Mouse (Mus musculus): ENCODE measurements around the gene Ghr. TPM values are rescaled to one million over a fixed set of nuclear protein-coding genes. Genes with fewer than 3 reads are reported as not detected.

Gene Ghr
- polyA plus RNA-seq, 1 experiment from 2014 or later, result 11.0 TPM

DNA sequence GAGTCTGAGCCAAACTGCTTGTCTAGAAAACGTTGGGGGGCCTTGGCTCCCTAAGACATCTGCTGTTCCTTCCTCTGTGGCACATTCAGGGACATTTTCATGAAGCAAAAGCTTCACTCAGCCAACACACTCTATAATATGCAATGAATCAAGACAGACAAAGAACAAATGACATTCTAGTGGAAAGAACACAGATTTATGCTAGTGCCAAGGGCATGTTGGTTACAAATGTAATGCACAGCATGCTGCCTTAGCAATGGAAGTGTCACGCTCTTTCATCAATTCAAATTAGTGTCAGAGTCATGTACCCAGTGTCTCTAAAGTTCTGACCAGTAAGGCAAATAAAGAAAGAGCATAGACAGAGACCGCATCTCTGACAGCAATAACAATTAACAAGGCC, 187.6 kb downstream of the Ghr start:
- 47% methylated on average over 3 of the region's 3 CpGs for WGBS
- Histone ChIP-seq H3K4me2 (no peak overlapping the region), H3K9me3 (no peaks in the 10 kb centered on the region), H3K36me3 (no peaks in the 10 kb centered on the region), H3K4me1 (replicated peaks) (no peaks in the 10 kb centered on the region), H3K27ac (no peak overlapping the region), H3K9ac (no peak overlapping the region), H3K4me3 (no peak overlapping the region), H3K27me3 (no peaks in the 10 kb centered on the region)
- no peak for ATAC-seq (ENCODE audit: low FRiP score)

DNA sequence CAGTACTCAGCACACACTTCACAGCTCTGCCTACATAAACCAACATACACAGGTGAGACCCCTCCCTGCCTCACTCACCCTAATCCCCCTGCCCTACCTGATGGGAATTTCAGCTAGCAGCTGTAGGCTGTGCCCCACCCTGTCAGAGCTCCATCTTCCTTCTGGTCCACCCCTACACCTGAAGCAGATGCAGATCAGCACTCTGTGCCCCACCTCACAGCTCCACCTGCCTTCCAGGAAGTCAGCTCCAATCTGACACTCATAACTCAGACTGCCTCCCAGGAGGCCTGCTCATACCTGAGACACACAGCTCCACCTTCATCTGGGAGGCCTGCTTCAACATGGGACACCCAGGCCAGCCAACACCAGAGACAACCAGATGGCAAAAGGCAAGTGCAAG, 192.6 kb downstream of the Ghr start:
- Histone ChIP-seq H3K4me3 (no peak overlapping the region), H3K36me3 (no peaks in the 10 kb centered on the region), H3K4me2 (no peak overlapping the region), H3K9ac (no peak overlapping the region), H3K27me3 (no peaks in the 10 kb centered on the region), H3K9me3 (no peaks in the 10 kb centered on the region), H3K27ac (no peak overlapping the region), H3K4me1 (replicated peaks) (no peaks in the 10 kb centered on the region)
- ATAC-seq (ENCODE audit: low FRiP score), result no peak

DNA sequence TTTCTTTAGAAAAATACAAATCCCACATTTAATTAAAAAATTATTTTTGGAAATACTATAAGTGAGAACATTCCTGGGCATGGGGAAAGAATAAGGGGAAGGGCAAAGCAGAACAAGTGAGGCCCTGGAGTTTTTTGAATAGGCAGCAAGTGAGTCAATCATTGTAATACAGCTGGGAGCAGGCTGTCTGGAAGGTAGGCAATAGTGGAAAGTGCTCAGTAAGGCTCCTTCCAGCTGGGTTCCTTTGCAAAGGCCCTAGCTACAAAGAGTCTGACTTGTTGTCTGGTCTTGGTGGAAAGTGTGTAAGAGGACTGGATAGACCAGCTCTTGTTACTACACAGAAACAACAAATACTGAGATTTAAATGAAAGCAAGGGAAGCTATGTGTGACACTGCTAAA, 194.3 kb downstream of the Ghr start:
- H3K4me1 ChIP-seq (replicated peaks), result no peaks in the 10 kb centered on the region
- no peak overlapping the region for H3K9ac ChIP-seq
- no peak overlapping the region for H3K4me2 ChIP-seq
- no peak for ATAC-seq (ENCODE audit: low FRiP score)
- H3K9me3 ChIP-seq, result no peaks in the 10 kb centered on the region
- H3K27me3 ChIP-seq, result no peaks in the 10 kb centered on the region
- no peak overlapping the region for H3K4me3 ChIP-seq
- H3K36me3 ChIP-seq, result no peaks in the 10 kb centered on the region
- no peak overlapping the region for H3K27ac ChIP-seq

DNA sequence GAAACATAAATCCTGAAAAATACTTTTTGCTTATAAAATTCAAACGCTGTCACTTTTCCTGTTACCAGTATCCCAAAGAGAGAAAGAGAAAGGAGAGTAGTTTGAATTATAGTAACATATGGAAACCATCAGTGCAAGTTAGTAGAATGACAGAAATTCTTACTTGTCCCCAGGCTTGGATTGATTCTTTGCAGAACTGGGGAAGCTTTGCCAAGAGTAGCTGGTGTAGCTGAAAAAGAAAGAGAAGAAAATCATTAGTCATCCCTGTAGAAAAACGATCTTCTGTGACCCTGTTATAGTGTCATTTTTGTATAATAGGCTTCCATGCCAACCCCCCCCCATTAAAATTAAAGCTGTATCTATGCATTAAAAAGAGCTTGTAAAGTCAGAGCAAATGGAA, 194.8 kb downstream of the Ghr start:
- no peak overlapping the region for H3K4me3 ChIP-seq
- no peak overlapping the region for H3K27ac ChIP-seq
- WGBS, result 78% methylated on average over 2 of the region's 2 CpGs
- no peaks in the 10 kb centered on the region for H3K27me3 ChIP-seq
- no peaks in the 10 kb centered on the region for H3K9me3 ChIP-seq
- no peak for ATAC-seq (ENCODE audit: low FRiP score)
- H3K4me1 ChIP-seq (replicated peaks), result no peaks in the 10 kb centered on the region
- H3K36me3 ChIP-seq, result no peaks in the 10 kb centered on the region
- no peak overlapping the region for H3K9ac ChIP-seq
- no peak overlapping the region for H3K4me2 ChIP-seq

DNA sequence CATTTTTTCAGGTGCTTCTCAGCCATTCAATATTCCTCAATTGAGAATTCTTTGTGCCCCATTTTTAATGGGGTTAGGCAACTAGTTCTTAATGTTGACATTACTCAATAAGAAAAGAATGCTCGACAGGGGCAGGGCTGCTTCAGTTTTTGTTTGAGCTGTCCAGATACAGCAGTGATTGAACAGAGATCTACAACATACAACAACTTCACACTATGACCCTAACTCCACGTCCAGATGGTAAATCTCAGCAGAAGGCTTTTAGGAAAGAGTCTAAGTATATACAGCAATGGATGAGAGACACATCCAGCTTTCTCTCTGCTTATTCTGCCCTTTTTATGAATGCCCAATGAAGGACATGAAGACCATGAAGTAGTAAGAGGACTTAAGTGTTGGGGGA, 199.5 kb downstream of the Ghr start:
- no peak overlapping the region for H3K9ac ChIP-seq
- no peaks in the 10 kb centered on the region for H3K27me3 ChIP-seq
- 76% methylated on average over 2 of the region's 2 CpGs for WGBS
- ATAC-seq (ENCODE audit: low FRiP score), result no peak
- H3K36me3 ChIP-seq, result no peaks in the 10 kb centered on the region
- no peak overlapping the region for H3K4me2 ChIP-seq
- no peaks in the 10 kb centered on the region for H3K9me3 ChIP-seq
- no peak overlapping the region for H3K4me3 ChIP-seq
- no peaks in the 10 kb centered on the region for H3K4me1 ChIP-seq (replicated peaks)
- H3K27ac ChIP-seq, result no peak overlapping the region

DNA sequence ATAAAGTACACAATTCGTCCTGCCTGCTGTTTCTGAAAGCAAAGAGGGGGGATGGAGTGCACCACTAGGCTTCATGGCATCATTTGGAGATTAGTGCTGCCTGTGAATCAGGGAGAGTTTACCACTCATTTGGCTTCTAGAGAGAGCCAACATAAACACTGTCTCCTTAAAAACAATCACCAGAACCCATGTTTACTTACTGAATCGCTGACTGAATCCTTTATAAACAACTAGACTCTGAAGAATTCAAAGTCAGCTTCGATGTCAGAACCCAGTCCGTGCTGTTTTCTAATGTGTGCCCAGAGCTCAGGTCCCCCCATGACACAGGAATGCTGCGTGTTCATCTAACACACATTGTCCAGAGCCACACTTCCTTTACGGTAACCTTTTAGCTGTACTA, 201.9 kb downstream of the Ghr start:
- Histone ChIP-seq H3K27me3 (no peaks in the 10 kb centered on the region), H3K4me3 (no peak overlapping the region), H3K9me3 (no peaks in the 10 kb centered on the region), H3K4me2 (no peak overlapping the region), H3K36me3 (no peaks in the 10 kb centered on the region), H3K9ac (no peak overlapping the region), H3K27ac (no peak overlapping the region), H3K4me1 (replicated peaks) (no peaks in the 10 kb centered on the region)
- WGBS, result 76% methylated on average over 6 of the region's 6 CpGs
- no peak for ATAC-seq (ENCODE audit: low FRiP score)

DNA sequence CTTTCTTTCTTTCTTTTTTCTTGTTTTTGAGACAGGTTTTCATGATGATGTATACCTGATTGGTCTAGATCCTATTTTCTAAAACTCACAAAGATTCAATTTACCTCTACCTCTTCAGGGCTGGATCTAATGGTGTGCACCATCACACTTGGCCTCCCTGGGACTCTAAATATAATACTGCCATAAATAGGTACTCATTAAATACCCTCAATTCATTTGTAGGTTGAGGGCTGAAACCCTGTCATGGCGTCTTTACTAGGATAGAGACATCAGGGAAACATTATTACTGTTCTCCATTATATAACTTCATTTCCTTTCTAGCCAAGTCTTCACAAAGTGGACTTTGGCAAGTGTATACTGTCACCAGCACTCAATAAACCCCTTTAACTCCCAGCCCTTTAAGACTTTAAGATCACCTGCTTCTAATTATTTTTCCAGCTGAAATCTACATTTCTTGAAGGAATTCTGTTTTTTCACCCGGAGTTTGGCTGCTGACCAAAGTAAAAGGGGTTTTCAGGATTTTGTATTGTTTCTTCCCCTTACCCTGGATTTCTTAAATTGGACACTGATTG, 214.9 kb downstream of the Ghr start:
- H3K27ac ChIP-seq, result no peak overlapping the region
- no peaks in the 10 kb centered on the region for H3K27me3 ChIP-seq
- WGBS, result 87% methylated on average over 2 of the region's 2 CpGs
- H3K4me3 ChIP-seq, result no peak overlapping the region
- no peak overlapping the region for H3K4me2 ChIP-seq
- H3K36me3 ChIP-seq, result no peaks in the 10 kb centered on the region
- H3K9ac ChIP-seq, result no peak overlapping the region
- no peaks in the 10 kb centered on the region for H3K4me1 ChIP-seq (replicated peaks)
- no peak for ATAC-seq (ENCODE audit: low FRiP score)
- peaks cover 7% of the 10 kb centered on the region for H3K9me3 ChIP-seq

DNA sequence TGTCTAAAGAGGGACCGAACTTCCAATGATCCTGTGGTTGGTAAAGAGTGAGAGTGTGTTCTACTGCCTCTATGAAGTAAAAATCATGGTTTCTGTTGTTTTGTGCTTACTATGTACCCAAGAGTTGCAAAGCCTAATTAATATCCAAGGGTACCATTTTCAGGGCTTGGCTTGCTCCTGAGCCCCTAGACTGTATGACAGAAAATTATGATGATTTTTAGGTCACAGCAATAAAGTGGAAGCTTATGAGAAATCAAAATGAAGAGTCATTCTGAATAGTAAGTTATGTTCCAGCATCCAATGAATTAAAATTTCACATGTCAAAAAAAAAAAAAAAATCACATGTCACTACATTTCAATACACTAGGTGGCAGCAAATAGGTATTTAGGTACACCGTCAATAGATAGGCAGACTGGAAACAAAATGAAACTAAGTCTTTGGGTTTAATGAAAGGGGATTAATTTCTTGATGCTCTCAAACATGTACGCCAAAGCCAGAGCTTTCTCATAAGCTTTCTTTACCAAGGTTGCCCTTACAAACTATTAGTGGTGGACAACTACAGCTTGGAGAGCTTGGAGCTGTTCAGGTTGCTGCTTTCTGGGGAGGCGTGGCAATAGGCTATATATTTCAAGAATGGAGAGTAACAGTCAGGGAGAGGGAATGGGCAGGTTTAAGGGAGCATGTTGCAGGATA, 227.1 kb downstream of the Ghr start:
- Histone ChIP-seq H3K9me3 (0 out of 2 replicates have a peak, but pooled peaks cover 2% of the 10 kb centered on the region), H3K4me3 (peak overlapping the region; percentile 8; the same call in 1 of the 2 replicates), H3K27ac (no peak overlapping the region), H3K36me3 (no peaks in the 10 kb centered on the region), H3K9ac (no peak overlapping the region), H3K27me3 (no peaks in the 10 kb centered on the region), H3K4me2 (0 out of 2 replicates have a peak overlapping the region, but pooled peaks have one; percentile 26), H3K4me1 (replicated peaks) (no peaks in the 10 kb centered on the region)
- peak; percentile 71 for ATAC-seq (ENCODE audit: low FRiP score)
- 63% methylated on average over 4 of the region's 4 CpGs for WGBS

DNA sequence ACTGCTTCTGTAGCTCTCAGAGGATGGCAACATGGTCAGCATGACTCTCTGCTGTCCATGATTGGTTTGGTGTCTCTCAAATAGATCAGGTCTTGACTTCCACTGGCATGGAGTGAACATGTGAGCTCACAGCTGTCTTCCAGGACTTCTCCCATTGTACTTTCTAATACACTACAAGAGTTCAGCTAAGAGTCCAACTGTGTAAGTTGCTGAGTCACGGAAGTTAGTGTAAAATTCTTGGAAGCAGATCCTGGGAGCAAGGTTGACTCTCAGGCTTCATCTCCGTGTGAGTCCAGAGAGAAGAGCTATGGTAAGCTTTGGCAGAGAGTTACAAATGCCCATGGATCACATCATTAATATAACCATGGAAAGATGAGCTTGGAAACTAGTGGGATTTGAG, 229.6 kb downstream of the Ghr start:
- H3K9ac ChIP-seq, result no peak overlapping the region
- 86% methylated on average over 2 of the region's 2 CpGs for WGBS
- no peak overlapping the region for H3K4me3 ChIP-seq
- no peak for ATAC-seq (ENCODE audit: low FRiP score)
- H3K36me3 ChIP-seq, result no peaks in the 10 kb centered on the region
- no peak overlapping the region for H3K4me2 ChIP-seq
- no peak overlapping the region for H3K27ac ChIP-seq
- no peaks in the 10 kb centered on the region for H3K9me3 ChIP-seq
- no peaks in the 10 kb centered on the region for H3K27me3 ChIP-seq
- no peaks in the 10 kb centered on the region for H3K4me1 ChIP-seq (replicated peaks)

DNA sequence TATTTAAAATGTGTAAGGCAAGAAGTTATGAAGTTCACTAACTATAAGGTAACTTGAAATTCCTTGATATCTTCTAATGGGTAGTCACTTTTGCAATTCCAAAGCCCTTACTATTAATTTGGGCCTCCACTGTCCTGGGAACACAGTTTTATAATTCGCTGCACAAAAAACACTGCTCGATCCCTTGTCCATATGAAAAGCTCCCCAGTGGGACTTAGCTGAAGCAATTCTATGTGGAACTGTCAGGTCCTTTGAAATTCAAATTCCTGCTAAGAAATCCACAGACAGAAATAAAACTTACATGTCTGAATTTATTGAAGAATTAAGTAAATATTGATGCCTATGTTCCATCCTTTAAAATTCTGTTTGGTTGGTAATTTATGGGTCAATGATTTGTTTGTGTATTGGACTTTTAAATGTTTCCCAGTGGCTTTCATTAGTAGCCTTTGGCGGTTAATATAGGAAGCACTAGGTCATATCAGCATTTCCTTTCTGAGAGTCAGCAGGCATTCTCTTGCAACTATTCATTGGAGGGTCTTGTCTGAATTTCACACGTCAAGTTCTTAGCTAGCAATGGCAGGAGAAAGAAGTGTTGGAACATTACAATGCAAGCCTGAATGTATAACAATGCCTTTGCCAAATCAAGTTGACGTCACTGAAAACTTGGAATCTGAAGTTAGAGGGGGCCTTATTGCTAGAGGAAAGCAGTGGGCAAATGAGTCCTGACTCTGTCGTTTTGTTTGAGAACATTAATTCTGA, 233.8 kb downstream of the Ghr start:
- Histone ChIP-seq H3K27me3 (no peaks in the 10 kb centered on the region), H3K4me3 (no peak overlapping the region), H3K4me2 (no peak overlapping the region), H3K9ac (no peak overlapping the region), H3K27ac (no peak overlapping the region), H3K9me3 (no peaks in the 10 kb centered on the region), H3K4me1 (replicated peaks) (no peaks in the 10 kb centered on the region), H3K36me3 (no peaks in the 10 kb centered on the region)
- ATAC-seq (ENCODE audit: low FRiP score), result no peak
- WGBS, result 34% methylated on average over 6 of the region's 6 CpGs

DNA sequence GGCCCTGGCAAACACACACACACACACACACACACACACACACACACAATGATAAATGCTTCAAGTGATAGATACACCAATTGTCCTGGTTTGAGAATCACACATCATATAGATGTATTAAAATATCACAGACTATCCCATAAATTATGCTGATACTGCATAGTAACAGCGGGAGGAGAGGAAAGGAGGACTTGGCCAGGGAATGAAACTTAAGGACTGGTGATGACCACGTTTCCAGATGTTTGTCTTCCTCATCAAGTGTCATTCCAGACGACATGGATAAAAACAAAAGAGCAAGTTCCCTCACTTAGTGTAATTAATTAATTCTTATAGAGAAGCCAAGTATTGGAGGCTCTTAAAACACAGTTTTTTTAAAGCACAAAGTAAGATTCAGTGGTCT, 236.6 kb downstream of the Ghr start:
- WGBS, result 81% methylated on average over 3 of the region's 3 CpGs
- Histone ChIP-seq H3K4me3 (no peak overlapping the region), H3K27ac (no peak overlapping the region), H3K4me1 (replicated peaks) (no peaks in the 10 kb centered on the region), H3K4me2 (no peak overlapping the region), H3K9me3 (no peaks in the 10 kb centered on the region), H3K9ac (no peak overlapping the region), H3K36me3 (no peaks in the 10 kb centered on the region), H3K27me3 (no peaks in the 10 kb centered on the region)
- ATAC-seq (ENCODE audit: low FRiP score), result no peak

DNA sequence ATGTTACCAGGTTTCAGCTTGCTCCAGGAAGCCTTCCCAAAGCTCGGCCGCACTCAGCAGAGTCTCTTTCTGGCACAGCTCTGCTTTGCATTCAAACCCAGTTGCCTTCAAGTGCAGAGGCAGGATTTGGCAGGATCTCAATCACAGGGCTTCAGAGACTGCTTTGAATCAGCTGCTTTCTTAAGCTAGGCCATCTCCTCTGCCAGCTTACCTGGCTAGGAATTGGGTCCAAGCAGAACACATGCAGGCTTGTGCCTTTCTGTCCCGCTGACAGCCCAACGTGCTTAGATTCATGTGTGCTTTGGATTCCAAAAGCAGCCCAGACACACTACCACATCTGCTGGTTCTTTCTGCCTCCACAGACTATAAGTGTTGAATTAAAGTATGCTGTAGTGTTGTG, 238.7 kb downstream of the Ghr start:
- Histone ChIP-seq H3K4me2 (no peak overlapping the region), H3K4me1 (replicated peaks) (no peaks in the 10 kb centered on the region), H3K9ac (no peak overlapping the region), H3K9me3 (no peaks in the 10 kb centered on the region), H3K27ac (no peak overlapping the region), H3K27me3 (no peaks in the 10 kb centered on the region), H3K36me3 (no peaks in the 10 kb centered on the region), H3K4me3 (no peak overlapping the region)
- no peak for ATAC-seq (ENCODE audit: low FRiP score)
- 85% methylated on average over 4 of the region's 4 CpGs for WGBS
